Mouse (Mus musculus) megakaryocyte, embryonic 14.5 days (primary cell): ENCODE results near the gene Lhx9. TPM values are rescaled to one million over a fixed set of nuclear protein-coding genes. Genes with fewer than 3 reads are reported as not detected.
"Not testable (repeated sequence)": the region's sequence is repeated elsewhere in the genome, so short reads cannot be mapped to it uniquely, and the experiment has no call there.

ENCODE experiments used
- H3K27me3 ChIP-seq: replicated peaks from 2 replicates; pipeline ENCODE3; 2012; ENCODE audit warnings: inconsistent platforms
- H3K36me3 ChIP-seq: replicated peaks from 2 replicates; pipeline ENCODE3; 2012; ENCODE audit warnings: low read length, inconsistent platforms, mixed read lengths
- H3K4me1 ChIP-seq: 2 replicates; pipeline ENCODE4 v1.6.1; 2012; ENCODE audit warnings: inconsistent platforms
- H3K4me3 ChIP-seq: replicated peaks from 2 replicates; pipeline ENCODE3; 2012; ENCODE audit warnings: moderate library complexity, mild to moderate bottlenecking, inconsistent platforms
- H3K9me3 ChIP-seq: 2 replicates; pipeline ENCODE4 v1.6.1; 2012; ENCODE audit warnings: inconsistent platforms
- FLI1 ChIP-seq: IDR thresholded peaks from 2 replicates; pipeline ENCODE4 v1.6.1; 2012; ENCODE audit warnings: low read length, inconsistent platforms, mixed read lengths
- GATA1 ChIP-seq: IDR thresholded peaks from 3 replicates; pipeline ENCODE4 v1.6.1; 2012; ENCODE audit warnings: mixed read lengths, low read length, inconsistent platforms, borderline replicate concordance
- polyA plus RNA-seq: library from polyadenylated mRNA; stranded (reverse); fragments of >175 nt; gene quantifications from 2 replicates; pipeline ENCODE4 v1.2.3, GENCODE M21; 2012; ENCODE audit warnings: low replicate concordance; ENCODE audit not compliant: insufficient read depth

Lhx9 gene
- not detected in 2 replicates for polyA plus RNA-seq

DNA sequence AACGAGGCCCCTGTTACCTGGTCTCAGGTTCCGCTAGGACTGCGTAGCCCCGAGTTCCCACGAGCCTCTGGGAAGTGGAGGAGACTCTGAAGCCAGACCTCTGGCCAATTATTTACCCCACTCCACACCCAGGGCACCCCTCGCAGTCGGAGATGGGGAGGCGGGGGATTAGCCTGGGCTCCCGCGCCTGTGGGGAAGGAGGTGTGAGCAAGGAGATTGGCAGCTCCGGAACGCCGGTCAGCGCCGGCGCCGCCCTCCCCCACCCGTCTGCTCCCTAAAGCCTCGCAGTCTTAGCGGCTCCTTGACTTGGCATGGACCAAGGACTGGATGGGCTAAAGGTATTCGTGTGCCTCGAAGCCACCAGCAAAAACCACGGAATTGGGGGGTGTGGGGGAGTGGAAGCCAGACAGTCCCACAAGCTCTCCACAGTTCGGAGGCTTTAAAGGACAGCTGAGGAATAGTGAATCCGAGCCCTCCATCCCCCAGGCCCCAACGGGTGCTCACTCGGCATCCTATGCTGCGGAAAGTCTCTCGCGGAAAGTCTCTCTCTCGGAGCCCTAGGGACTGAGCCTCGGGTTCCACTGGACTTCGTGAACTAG, at the start of gene Lhx9:
Gene Lhx9 (minus strand): TSS at position 67 of the 599 bp plus-strand sequence.
- H3K9me3 ChIP-seq: no peaks in the 10 kb centered on the region
- H3K27me3 ChIP-seq: peaks cover 68% of the 10 kb centered on the region
- H3K36me3 ChIP-seq: peaks cover 9% of the 10 kb centered on the region
- H3K4me3 ChIP-seq: peak within 1 kb of the TSS; percentile 87
- TF ChIP-seq FLI1: no peak
- peaks cover 37% of the 10 kb centered on the region for H3K4me1 ChIP-seq

DNA sequence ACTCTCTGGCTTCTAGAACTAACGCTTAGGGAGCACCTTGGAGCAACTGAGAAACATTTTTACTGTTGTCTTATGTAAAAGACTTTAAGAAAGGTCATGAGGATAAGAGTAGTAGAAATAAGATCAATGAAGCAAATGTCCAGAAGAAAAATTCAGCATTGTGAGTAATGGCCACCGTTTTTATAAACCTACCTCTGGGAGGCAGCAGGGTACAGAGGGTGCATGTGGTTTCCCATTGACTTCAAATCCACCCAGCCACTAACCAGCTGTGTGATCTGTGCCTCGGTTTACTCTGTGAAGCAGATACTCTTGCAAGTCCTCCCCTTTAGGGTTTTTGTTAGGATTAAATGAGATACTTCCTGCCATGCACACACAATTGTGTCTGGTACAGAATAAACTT, 47.7 kb upstream of the Lhx9 start:
- no peaks in the 10 kb centered on the region for H3K27me3 ChIP-seq
- no peak overlapping the region for H3K4me3 ChIP-seq
- TF ChIP-seq GATA1: no peak
- TF ChIP-seq FLI1: no peak
- H3K4me1 ChIP-seq: peaks cover 10% of the 10 kb centered on the region
- no peaks in the 10 kb centered on the region for H3K36me3 ChIP-seq
- H3K9me3 ChIP-seq: no peaks in the 10 kb centered on the region

DNA sequence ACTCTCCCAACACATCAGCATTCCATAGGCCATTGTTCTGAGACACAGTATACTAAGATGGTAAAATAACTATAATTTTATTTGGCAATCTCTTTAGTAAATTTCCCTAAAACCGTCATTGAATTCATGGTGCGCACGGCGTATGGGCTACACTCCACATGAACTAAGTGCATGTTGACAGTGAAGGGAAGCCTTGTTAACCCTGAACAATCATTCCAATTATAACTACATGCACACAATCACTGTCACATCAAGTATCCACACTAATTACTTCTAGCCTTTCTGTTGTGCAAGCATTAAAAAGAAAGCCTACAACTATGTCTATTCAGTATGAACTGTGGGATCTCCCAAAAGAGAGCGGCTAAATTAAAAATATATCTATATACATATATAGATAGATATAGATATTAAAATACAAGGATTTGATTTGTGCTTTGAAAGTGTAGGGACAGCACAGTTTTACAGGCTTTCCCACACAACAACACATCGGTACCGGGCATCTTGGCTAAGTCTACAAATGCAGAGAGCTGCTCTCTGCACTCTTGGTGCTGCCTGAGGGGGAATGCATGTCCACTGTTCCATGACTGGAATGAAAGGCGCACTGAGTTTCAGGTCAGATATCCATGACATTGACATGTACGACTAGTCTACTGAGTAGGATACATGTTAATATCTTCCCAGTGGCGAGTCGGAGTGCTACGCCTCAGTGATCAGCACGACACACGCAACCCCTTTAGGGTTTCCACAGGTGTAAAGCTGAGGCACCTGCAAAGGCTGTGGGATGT, 29.3 kb upstream of the Lhx9 start:
- no peaks in the 10 kb centered on the region for H3K36me3 ChIP-seq
- no peaks in the 10 kb centered on the region for H3K27me3 ChIP-seq
- TF ChIP-seq GATA1: no peak
- no peak for TF ChIP-seq FLI1
- peaks cover 7% of the 10 kb centered on the region; the same call in 1 of the 2 replicates for H3K9me3 ChIP-seq
- H3K4me1 ChIP-seq: no peaks in the 10 kb centered on the region
- H3K4me3 ChIP-seq: no peak overlapping the region

GRCm38 (mm10) chr1:138876371-138877045, 28.1 kb upstream of the Lhx9 start:
- no peak overlapping the region for H3K4me3 ChIP-seq
- H3K4me1 ChIP-seq: no peaks in the 10 kb centered on the region
- no peaks in the 10 kb centered on the region for H3K36me3 ChIP-seq
- no peaks in the 10 kb centered on the region for H3K27me3 ChIP-seq
- TF ChIP-seq FLI1: no peak
- no peak for TF ChIP-seq GATA1
- peaks cover 7% of the 10 kb centered on the region; the same call in 1 of the 2 replicates for H3K9me3 ChIP-seq

DNA sequence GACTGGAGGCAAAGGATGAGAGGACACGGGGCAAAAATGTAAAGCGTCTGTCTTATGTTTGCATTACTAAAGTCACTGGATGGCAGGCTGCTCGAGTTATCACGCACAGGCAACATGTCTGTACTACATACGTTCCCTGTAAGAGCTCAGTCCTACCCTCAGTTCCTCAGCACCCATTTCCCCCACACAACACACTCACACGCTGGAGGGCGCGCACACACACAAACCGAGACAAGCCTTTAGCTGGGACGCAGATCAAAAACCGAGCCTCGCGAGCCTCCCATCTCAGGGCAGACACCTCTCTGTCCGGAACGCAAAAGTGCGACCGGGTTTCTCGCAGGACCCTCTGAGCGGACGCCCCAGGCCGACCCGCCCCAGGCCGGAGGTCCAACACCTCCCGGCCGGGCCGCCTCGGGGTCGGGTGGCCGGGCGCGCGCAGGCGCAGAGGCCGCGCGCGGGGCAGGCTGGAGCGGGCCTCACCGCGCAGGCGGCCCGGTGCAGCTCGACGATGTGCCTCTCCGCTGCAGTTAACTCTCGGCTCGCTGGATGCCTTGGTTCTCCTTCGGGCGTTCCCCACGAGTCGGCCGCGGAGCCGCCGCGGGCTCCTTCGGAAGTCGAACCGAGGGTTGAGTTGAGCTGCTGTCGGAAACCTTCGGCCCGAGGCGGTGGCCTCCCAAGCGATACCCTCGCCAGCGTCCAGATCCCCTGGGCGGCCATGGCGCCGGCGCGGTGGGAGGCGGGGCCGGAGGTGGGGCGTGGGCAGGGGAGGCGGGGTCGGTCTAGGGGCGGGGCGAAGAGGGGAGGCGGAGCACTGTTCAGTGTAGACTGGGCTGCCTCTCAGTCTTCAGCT, 7.9 kb upstream of the Lhx9 start, which contains the start of gene 2310009B15Rik:
Gene 2310009B15Rik (minus strand): TSS at position 752 of the 850 bp plus-strand sequence.
- H3K4me1 ChIP-seq, H3K9me3 ChIP-seq, H3K27me3 ChIP-seq, H3K36me3 ChIP-seq: not testable (repeated sequence)
- H3K4me3 ChIP-seq: peak within 1 kb of the TSS; percentile 91

GRCm38 (mm10) chr1:138850823-138851222, 2.4 kb upstream of the Lhx9 start:
- TF ChIP-seq FLI1 (no peak), GATA1 (no peak)
- no peaks in the 10 kb centered on the region for H3K9me3 ChIP-seq
- H3K4me3 ChIP-seq: no peak overlapping the region
- peaks cover 9% of the 10 kb centered on the region for H3K36me3 ChIP-seq
- H3K27me3 ChIP-seq: peaks cover 46% of the 10 kb centered on the region
- peaks cover 35% of the 10 kb centered on the region for H3K4me1 ChIP-seq

DNA sequence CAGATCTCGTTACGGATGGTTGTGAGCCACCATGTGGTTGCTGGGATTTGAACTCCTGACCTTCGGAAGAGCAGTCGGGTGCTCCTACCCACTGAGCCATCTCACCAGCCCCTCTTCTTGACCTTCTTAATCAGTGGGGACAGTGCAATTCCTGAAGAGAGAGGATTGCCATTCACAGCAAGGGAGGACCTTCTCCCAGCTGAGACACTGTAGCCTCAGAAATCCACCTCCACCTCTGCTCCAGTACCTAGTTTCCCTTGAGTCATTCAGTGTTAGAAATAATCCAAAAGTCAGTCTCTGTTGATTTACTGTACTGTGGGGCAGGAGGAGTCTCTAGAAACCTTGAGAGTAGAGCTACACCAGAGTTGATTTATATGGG, 1.8 kb upstream of the Lhx9 start:
- H3K4me3 ChIP-seq: no peak overlapping the region
- no peaks in the 10 kb centered on the region for H3K9me3 ChIP-seq
- TF ChIP-seq GATA1 (no peak), FLI1 (no peak)
- peaks cover 9% of the 10 kb centered on the region for H3K36me3 ChIP-seq
- peaks cover 53% of the 10 kb centered on the region for H3K27me3 ChIP-seq
- H3K4me1 ChIP-seq: peaks cover 33% of the 10 kb centered on the region

GRCm38 (mm10) chr1:138849531-138850160, 1.3 kb upstream of the Lhx9 start:
- H3K27me3 ChIP-seq: peaks cover 58% of the 10 kb centered on the region
- H3K36me3 ChIP-seq: peaks cover 9% of the 10 kb centered on the region
- peaks cover 31% of the 10 kb centered on the region for H3K4me1 ChIP-seq
- TF ChIP-seq GATA1 (no peak), FLI1 (no peak)
- no peak overlapping the region for H3K4me3 ChIP-seq
- H3K9me3 ChIP-seq: no peaks in the 10 kb centered on the region

GRCm38 (mm10) chr1:138848026-138848425, 351 bp downstream of the Lhx9 start:
- Histone ChIP-seq H3K4me3 (peak overlapping the region; percentile 87), H3K9me3 (no peaks in the 10 kb centered on the region), H3K27me3 (peaks cover 74% of the 10 kb centered on the region), H3K36me3 (peaks cover 9% of the 10 kb centered on the region), H3K4me1 (peaks cover 43% of the 10 kb centered on the region)
- TF ChIP-seq GATA1 (no peak), FLI1 (no peak)
